Mouse (Mus musculus): ENCODE results near the gene Olfr166.
"Not testable (repeated sequence)": the region's sequence is repeated elsewhere in the genome, so short reads cannot be mapped to it uniquely, and the experiment has no call there.

Gene Olfr166

GRCm38 (mm10) chr16:19483394-19483793 is at the start of gene Olfr166:
Olfr166 (plus strand) TSS chr16:19483694.
- no peak for DNase-seq (ENCODE audit: low read depth, low spot score)

GRCm38 (mm10) chr16:19458741-19459140 is 24.8 kb upstream of the Olfr166 start:
- not testable (repeated sequence) for DNase-seq (ENCODE audit: low read depth, low spot score)

- DNase-seq (ENCODE audit: low read depth, low spot score): no peak
Observed at GRCm38 (mm10) chr16:19464365-19464764, 19.1 kb upstream of the Olfr166 start.

- DNase-seq (ENCODE audit: low read depth, low spot score): no peak
Observed at GRCm38 (mm10) chr16:19522166-19522565, 38.7 kb downstream of the Olfr166 start, which contains the start of gene Olfr167. Olfr167 (minus strand) TSS chr16:19522266.

- DNase-seq (ENCODE audit: low read depth, low spot score): no peak
Observed at GRCm38 (mm10) chr16:19535455-19535854, 52.0 kb downstream of the Olfr166 start, which contains the start of gene Olfr168. Olfr168 (minus strand) TSS chr16:19535555.

Data from retina, postnatal 7 days (tissue).